Mouse (Mus musculus): ENCODE results near the gene Hcrt. TPM values are rescaled to one million over a fixed set of nuclear protein-coding genes. Genes with fewer than 3 reads are reported as not detected.

Gene Hcrt
- polyA plus RNA-seq, 1 experiment, result not detected

- 90% methylated on average over 4 of the region's 4 CpGs for WGBS
- peaks cover 4% of the 10 kb centered on the region; the same call in 1 of the 2 replicates for H3K4me1 ChIP-seq (ENCODE audit: control insufficient read depth, insufficient read depth, low read length)
- no peaks in the 10 kb centered on the region for H3K27me3 ChIP-seq (ENCODE audit: control insufficient read depth, insufficient read depth, low read length)
- no peak overlapping the region for H3K4me3 ChIP-seq (replicated peaks; ENCODE audit: insufficient read depth, low read depth, low read length)
- H3K27ac ChIP-seq (ENCODE audit: insufficient read depth, low read length), result no peak overlapping the region
- no peak for DNase-seq
- no peak for TF ChIP-seq POLR2A (IDR thresholded peaks at IDR 0.05; ENCODE audit: borderline replicate concordance, insufficient read depth, low read length)
- TF ChIP-seq CTCF (IDR thresholded peaks at IDR 0.05; ENCODE audit: borderline replicate concordance, insufficient read depth, low read depth, low read length), result no peak
These were observed 32.8 kb downstream of the Hcrt start for GRCm38 (mm10) chr11:100729976-100730375.

- Histone ChIP-seq H3K27ac (ENCODE audit: insufficient read depth, low read length) (no peak overlapping the region), H3K4me3 (replicated peaks; ENCODE audit: insufficient read depth, low read depth, low read length) (no peak overlapping the region), H3K4me1 (ENCODE audit: control insufficient read depth, insufficient read depth, low read length) (peaks cover 5% of the 10 kb centered on the region; the same call in 1 of the 2 replicates), H3K27me3 (ENCODE audit: control insufficient read depth, insufficient read depth, low read length) (no peaks in the 10 kb centered on the region)
- no peak for DNase-seq
- 22% methylated on average over 6 of the region's 6 CpGs for WGBS
- TF ChIP-seq CTCF (IDR thresholded peaks at IDR 0.05; ENCODE audit: borderline replicate concordance, insufficient read depth, low read depth, low read length), result no peak
- TF ChIP-seq POLR2A (IDR thresholded peaks at IDR 0.05; ENCODE audit: borderline replicate concordance, insufficient read depth, low read length), result no peak
These were observed 34.1 kb downstream of the Hcrt start for GRCm38 (mm10) chr11:100728601-100729000.

GRCm38 (mm10) chr11:100727201-100727600 lies 35.5 kb downstream of the Hcrt start:
- no peak for DNase-seq
- WGBS, result 97% methylated on average over 3 of the region's 3 CpGs

GRCm38 (mm10) chr11:100724919-100725512 lies 37.7 kb downstream of the Hcrt start:
- no peak for DNase-seq
- Histone ChIP-seq H3K27ac (ENCODE audit: insufficient read depth, low read length) (peak overlapping the region; percentile 30; the same call in 1 of the 2 replicates), H3K27me3 (ENCODE audit: control insufficient read depth, insufficient read depth, low read length) (no peaks in the 10 kb centered on the region), H3K4me3 (replicated peaks; ENCODE audit: insufficient read depth, low read depth, low read length) (no peak overlapping the region), H3K4me1 (ENCODE audit: control insufficient read depth, insufficient read depth, low read length) (peaks cover 19% of the 10 kb centered on the region)
- no peak for TF ChIP-seq POLR2A (IDR thresholded peaks at IDR 0.05; ENCODE audit: borderline replicate concordance, insufficient read depth, low read length)
- TF ChIP-seq CTCF (IDR thresholded peaks at IDR 0.05; ENCODE audit: borderline replicate concordance, insufficient read depth, low read depth, low read length), result no peak
- WGBS, result 49% methylated on average over 5 of the region's 5 CpGs

More at GRCm38 (mm10) chr11:100727201-100727600, 35.5 kb downstream of the Hcrt start:
- Histone ChIP-seq H3K27me3 (ENCODE audit: control insufficient read depth, insufficient read depth, low read length) (no peaks in the 10 kb centered on the region), H3K4me3 (replicated peaks; ENCODE audit: insufficient read depth, low read depth, low read length) (no peak overlapping the region), H3K27ac (ENCODE audit: insufficient read depth, low read length) (no peak overlapping the region), H3K4me1 (ENCODE audit: control insufficient read depth, insufficient read depth, low read length) (peaks cover 10% of the 10 kb centered on the region)
- TF ChIP-seq CTCF (IDR thresholded peaks at IDR 0.05; ENCODE audit: borderline replicate concordance, insufficient read depth, low read depth, low read length) (no peak), POLR2A (IDR thresholded peaks at IDR 0.05; ENCODE audit: borderline replicate concordance, insufficient read depth, low read length) (no peak)

DNA sequence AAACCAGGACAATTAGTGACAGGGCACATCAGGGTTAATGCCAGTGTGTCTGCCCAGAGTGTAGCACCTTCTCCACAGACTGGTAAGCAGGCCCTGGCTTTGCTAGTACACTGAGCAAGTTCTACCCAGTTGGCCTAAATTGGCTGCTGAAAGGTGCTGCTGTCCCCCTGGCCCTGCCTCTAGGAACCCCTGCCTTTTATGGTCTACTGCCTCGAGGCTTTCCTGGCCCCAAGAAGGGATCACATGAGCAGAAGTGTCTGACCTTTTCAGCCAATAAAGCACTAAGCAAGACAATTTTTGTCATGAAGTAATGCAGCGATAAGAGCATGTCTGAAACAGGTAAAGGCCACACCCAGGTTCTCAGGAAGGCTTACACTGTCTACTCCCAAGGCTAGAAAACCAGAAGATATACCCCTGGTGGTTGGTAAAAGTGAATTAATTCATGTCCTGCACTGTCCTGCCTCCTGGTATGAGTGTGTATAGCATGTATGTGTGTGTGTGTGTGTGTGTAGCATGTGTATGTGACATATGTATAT lies 40.2 kb downstream of the Hcrt start:
- no peak for TF ChIP-seq CTCF (IDR thresholded peaks at IDR 0.05; ENCODE audit: borderline replicate concordance, insufficient read depth, low read depth, low read length)
- no peak for TF ChIP-seq POLR2A (IDR thresholded peaks at IDR 0.05; ENCODE audit: borderline replicate concordance, insufficient read depth, low read length)
- 50% methylated on average over 2 of the region's 2 CpGs for WGBS

GRCm38 (mm10) chr11:100721776-100722492 lies 40.8 kb downstream of the Hcrt start:
- DNase-seq, result no peak
- no peak overlapping the region for H3K4me3 ChIP-seq (replicated peaks; ENCODE audit: insufficient read depth, low read depth, low read length)
- TF ChIP-seq CTCF (IDR thresholded peaks at IDR 0.05; ENCODE audit: borderline replicate concordance, insufficient read depth, low read depth, low read length) (no peak), POLR2A (IDR thresholded peaks at IDR 0.05; ENCODE audit: borderline replicate concordance, insufficient read depth, low read length) (no peak)
- H3K27me3 ChIP-seq (ENCODE audit: control insufficient read depth, insufficient read depth, low read length), result no peaks in the 10 kb centered on the region
- peak overlapping the region; percentile 5; the same call in 1 of the 2 replicates for H3K27ac ChIP-seq (ENCODE audit: insufficient read depth, low read length)
- H3K4me1 ChIP-seq (ENCODE audit: control insufficient read depth, insufficient read depth, low read length), result peaks cover 19% of the 10 kb centered on the region
- WGBS, result 36% methylated on average over 8 of the region's 8 CpGs

More for the DNA sequence above, 40.2 kb downstream of the Hcrt start:
- no peaks in the 10 kb centered on the region for H3K27me3 ChIP-seq (ENCODE audit: control insufficient read depth, insufficient read depth, low read length)
- H3K4me1 ChIP-seq (ENCODE audit: control insufficient read depth, insufficient read depth, low read length), result peaks cover 19% of the 10 kb centered on the region
- H3K27ac ChIP-seq (ENCODE audit: insufficient read depth, low read length), result no peak overlapping the region
- H3K4me3 ChIP-seq (replicated peaks; ENCODE audit: insufficient read depth, low read depth, low read length), result no peak overlapping the region
- no peak for DNase-seq

GRCm38 (mm10) chr11:100721254-100721653 lies 41.5 kb downstream of the Hcrt start:
- no peak for DNase-seq
- WGBS, result 68% methylated on average over 4 of the region's 4 CpGs
- Histone ChIP-seq H3K27me3 (ENCODE audit: control insufficient read depth, insufficient read depth, low read length) (no peaks in the 10 kb centered on the region), H3K4me3 (replicated peaks; ENCODE audit: insufficient read depth, low read depth, low read length) (no peak overlapping the region), H3K4me1 (ENCODE audit: control insufficient read depth, insufficient read depth, low read length) (peaks cover 19% of the 10 kb centered on the region), H3K27ac (ENCODE audit: insufficient read depth, low read length) (no peak overlapping the region; the same call in 1 of the 2 replicates)
- no peak for TF ChIP-seq POLR2A (IDR thresholded peaks at IDR 0.05; ENCODE audit: borderline replicate concordance, insufficient read depth, low read length)
- no peak for TF ChIP-seq CTCF (IDR thresholded peaks at IDR 0.05; ENCODE audit: borderline replicate concordance, insufficient read depth, low read depth, low read length)
